In genomic region chr15:15538944-15539343, GRCm38 (mm10) we compare ENCODE assay signal across 16 mouse cellular contexts.
"Had no signal": no experiment of that assay in that cellular context is flagged by ENCODE, and none has a peak within 500 bp of the region (broad histone marks: within the 10 kb centered on the region; RNA-seq: fewer than 3 reads in every experiment).

No protein-coding gene starts in this region.

- H3K4me3 ChIP-seq: neural tube, embryonic 13.5 days; neural tube, embryonic 15.5 days; stomach, embryonic 15.5 days had no signal

- H3K4me1 ChIP-seq: neural tube, embryonic 13.5 days; neural tube, embryonic 15.5 days; stomach, embryonic 15.5 days had no signal

- DNase-seq: retina, postnatal 1 day; right cerebral cortex, adult 18-20 months; right cerebral cortex, postnatal 14 days; right cerebral cortex, postnatal 25 days; right cerebral cortex, postnatal 4 days; spleen, adult 18-20 months; thymus, adult 18-20 months; thymus, adult 2 months; thymus, postnatal 14 days; thymus, postnatal 25 days; thymus, postnatal 36 days; thymus, postnatal 4 days had no signal

- H3K27me3 ChIP-seq: neural tube, embryonic 13.5 days; neural tube, embryonic 15.5 days; stomach, embryonic 15.5 days had no signal

- H3K9me3 ChIP-seq: neural tube, embryonic 13.5 days; neural tube, embryonic 15.5 days; stomach, embryonic 15.5 days had no signal

- H3K36me3 ChIP-seq: neural tube, embryonic 13.5 days; neural tube, embryonic 15.5 days; stomach, embryonic 15.5 days had no signal

- H3K9ac ChIP-seq: neural tube, embryonic 13.5 days; neural tube, embryonic 15.5 days; stomach, embryonic 15.5 days had no signal

- H3K27ac ChIP-seq: neural tube, embryonic 13.5 days; neural tube, embryonic 15.5 days; stomach, embryonic 15.5 days; stomach, postnatal 0 days had no signal
